Mouse (Mus musculus): Measurements from ENCODE around the gene Msrb3. TPM values are rescaled to one million over a fixed set of nuclear protein-coding genes. Genes with fewer than 3 reads are reported as not detected.
"Not testable (repeated sequence)": the region's sequence is repeated elsewhere in the genome, so short reads cannot be mapped to it uniquely, and the experiment has no call there.

The Msrb3 gene
- total and polyA plus RNA-seq, 3 experiments: 0.15 TPM; not detected in 1

- H3K27ac ChIP-seq (ENCODE audit: control insufficient read depth, low read depth, low read length): no peak overlapping the region
- H3K79me2 ChIP-seq (ENCODE audit: control insufficient read depth, insufficient read depth, low read length, poor library complexity): no peaks in the 10 kb centered on the region
Observed at GRCm38 (mm10) chr10:120751821-120752261, 147.1 kb downstream of the Msrb3 start.

GRCm38 (mm10) chr10:120751295-120751722 is 147.6 kb downstream of the Msrb3 start:
- Histone ChIP-seq H3K9ac (ENCODE audit: control insufficient read depth, low read depth, low read length, poor library complexity, severe bottlenecking) (no peak overlapping the region), H3K27me3 (ENCODE audit: control insufficient read depth in 1 of 2, insufficient read depth in 2 of 2, low read length in 2 of 2) (no peaks in the 10 kb centered on the region), H3K79me2 (ENCODE audit: control insufficient read depth, insufficient read depth, low read length, poor library complexity) (no peaks in the 10 kb centered on the region), H3K36me3 (ENCODE audit: control insufficient read depth in 1 of 2, insufficient read depth in 2 of 2, low read length in 2 of 2) (peaks cover 0 to 5% of the 10 kb centered on the region in 2 experiments; a peak in 2 of 4 replicates), H3K27ac (ENCODE audit: control insufficient read depth, low read depth, low read length) (no peak overlapping the region), H3K4me1 (ENCODE audit: control insufficient read depth in 1 of 2, insufficient read depth in 2 of 2, low read length in 2 of 2) (0 out of 4 replicates have a peak, but pooled peaks cover 0 to 5% of the 10 kb centered on the region in 2 experiments), H3K9me3 (replicated peaks; ENCODE audit: insufficient read depth, low read length) (no peaks in the 10 kb centered on the region), H3K4me3 (ENCODE audit: control insufficient read depth in 1 of 2, insufficient read depth in 1 of 2, low read depth in 2 of 2, low read length in 2 of 2) (no peak overlapping the region)
- no peak for DNase-seq (ENCODE audit: low read depth, low spot score)
- TF ChIP-seq GATA1 (IDR thresholded peaks at IDR 0.05; ENCODE audit: low read depth, low read length) (no peak), HCFC1 (IDR thresholded peaks at IDR 0.05; ENCODE audit: low read depth, low read length) (no peak), RAD21 (IDR thresholded peaks at IDR 0.05; ENCODE audit: low read depth, low read length) (no peak), MYB (IDR thresholded peaks at IDR 0.05; ENCODE audit: low read depth, low read length) (no peak), MAZ (IDR thresholded peaks at IDR 0.05; ENCODE audit: low read depth, low read length) (no peak), MYC (IDR thresholded peaks at IDR 0.05; ENCODE audit: low read depth, low read length) (no peak), TAL1 (IDR thresholded peaks at IDR 0.05; ENCODE audit: low read length) (no peak), SIN3A (IDR thresholded peaks at IDR 0.05; ENCODE audit: low read length) (no peak), KAT2A (conservative IDR thresholded peaks at IDR 0.05; ENCODE audit: low read depth, low read length) (no peak), CTCF (IDR thresholded peaks at IDR 0.05 in 2 of 3, conservative IDR thresholded peaks at IDR 0.05 in 1 of 3; ENCODE audit: control insufficient read depth in 1 of 3, insufficient read depth in 1 of 3, low read depth in 2 of 3, low read length in 3 of 3, poor library complexity in 1 of 3, severe bottlenecking in 1 of 3) (no peak), SMC3 (IDR thresholded peaks at IDR 0.05; ENCODE audit: low read depth, low read length) (no peak), JUND (IDR thresholded peaks at IDR 0.05; ENCODE audit: low read depth, low read length) (no peak), ZC3H11A (IDR thresholded peaks at IDR 0.05; ENCODE audit: low read depth, low read length) (no peak), POLR2A (IDR thresholded peaks at IDR 0.05; ENCODE audit: control insufficient read depth in 1 of 2, insufficient read depth in 1 of 2, low read depth in 1 of 2, low read length in 2 of 2, poor library complexity in 1 of 2) (no peak), ETS1 (IDR thresholded peaks at IDR 0.05; ENCODE audit: low read depth, low read length) (no peak), UBTF (IDR thresholded peaks at IDR 0.05; ENCODE audit: borderline replicate concordance, insufficient read depth, low read depth, low read length) (no peak), MAX (IDR thresholded peaks at IDR 0.05; ENCODE audit: low read length) (no peak)

More at GRCm38 (mm10) chr10:120751821-120752261, 147.1 kb downstream of the Msrb3 start:
- TF ChIP-seq ELF1 (IDR thresholded peaks at IDR 0.05; ENCODE audit: low read depth, low read length): no peak
- no peak for TF ChIP-seq CHD1 (IDR thresholded peaks at IDR 0.05; ENCODE audit: low read depth, low read length)
- TF ChIP-seq MAZ (IDR thresholded peaks at IDR 0.05; ENCODE audit: low read depth, low read length): no peak
- TF ChIP-seq NRF1 (IDR thresholded peaks at IDR 0.05; ENCODE audit: insufficient read depth, low read depth, low read length, poor library complexity, severe bottlenecking): no peak
- no peak for TF ChIP-seq USF1 (IDR thresholded peaks at IDR 0.05; ENCODE audit: low read depth, low read length)
- TF ChIP-seq MXI1 (IDR thresholded peaks at IDR 0.05; ENCODE audit: low read depth, low read length): no peak
- TF ChIP-seq MEF2A (IDR thresholded peaks at IDR 0.05; ENCODE audit: extremely low read depth, insufficient replicate concordance, low read depth, low read length, poor library complexity, severe bottlenecking): no peak
- Histone ChIP-seq H3K9ac (ENCODE audit: control insufficient read depth, low read depth, low read length, poor library complexity, severe bottlenecking) (no peak overlapping the region), H3K4me3 (ENCODE audit: control insufficient read depth in 1 of 2, insufficient read depth in 1 of 2, low read depth in 2 of 2, low read length in 2 of 2) (no peak overlapping the region), H3K4me1 (ENCODE audit: control insufficient read depth in 1 of 2, insufficient read depth in 2 of 2, low read length in 2 of 2) (0 out of 4 replicates have a peak, but pooled peaks cover 0 to 5% of the 10 kb centered on the region in 2 experiments), H3K9me3 (replicated peaks; ENCODE audit: insufficient read depth, low read length) (no peaks in the 10 kb centered on the region), H3K36me3 (ENCODE audit: control insufficient read depth in 1 of 2, insufficient read depth in 2 of 2, low read length in 2 of 2) (peaks cover 0 to 5% of the 10 kb centered on the region in 2 experiments; a peak in 2 of 4 replicates), H3K27me3 (ENCODE audit: control insufficient read depth in 1 of 2, insufficient read depth in 2 of 2, low read length in 2 of 2) (no peaks in the 10 kb centered on the region)
- DNase-seq (ENCODE audit: low read depth, low spot score): peak; percentile 20

GRCm38 (mm10) chr10:120749556-120749955 is 149.3 kb downstream of the Msrb3 start:
- H3K9ac ChIP-seq (ENCODE audit: control insufficient read depth, low read depth, low read length, poor library complexity, severe bottlenecking); H3K4me1 ChIP-seq (ENCODE audit: control insufficient read depth in 1 of 2, insufficient read depth in 2 of 2, low read length in 2 of 2); H3K36me3 ChIP-seq (ENCODE audit: control insufficient read depth in 1 of 2, insufficient read depth in 2 of 2, low read length in 2 of 2); H3K9me3 ChIP-seq (replicated peaks; ENCODE audit: insufficient read depth, low read length); H3K79me2 ChIP-seq (ENCODE audit: control insufficient read depth, insufficient read depth, low read length, poor library complexity); DNase-seq (ENCODE audit: low read depth, low spot score); H3K4me3 ChIP-seq (ENCODE audit: control insufficient read depth in 1 of 2, insufficient read depth in 1 of 2, low read depth in 2 of 2, low read length in 2 of 2); H3K27me3 ChIP-seq (ENCODE audit: control insufficient read depth in 1 of 2, insufficient read depth in 2 of 2, low read length in 2 of 2); H3K27ac ChIP-seq (ENCODE audit: control insufficient read depth, low read depth, low read length): not testable (repeated sequence)

Measured in MEL (cell line).